Mouse (Mus musculus): ENCODE results near the gene Fmo6.

Fmo6 gene

GRCm38 (mm10) chr1:162914932-162915556 lies 22.3 kb downstream of the Fmo6 start:
- no peak for DNase-seq (ENCODE audit: low read depth, low spot score)

GRCm38 (mm10) chr1:162912085-162912484 lies 25.2 kb downstream of the Fmo6 start:
- no peak for DNase-seq (ENCODE audit: low read depth, low spot score)

GRCm38 (mm10) chr1:162901879-162902278 lies 35.4 kb downstream of the Fmo6 start:
- DNase-seq (ENCODE audit: low read depth, low spot score) = no peak

- no peak for DNase-seq (ENCODE audit: low read depth, low spot score)
Measured at GRCm38 (mm10) chr1:162897838-162898811, 39.2 kb downstream of the Fmo6 start, which contains the start of gene Fmo2. Gene Fmo2 (minus strand): TSS chr1:162898726.

- DNase-seq (ENCODE audit: low read depth, low spot score) = peak; percentile 44
Measured at GRCm38 (mm10) chr1:162895900-162896299, 41.4 kb downstream of the Fmo6 start.

GRCm38 (mm10) chr1:162893014-162893413 lies 44.3 kb downstream of the Fmo6 start:
- DNase-seq (ENCODE audit: low read depth, low spot score) = no peak

GRCm38 (mm10) chr1:162891980-162892451 lies 45.3 kb downstream of the Fmo6 start:
- no peak for DNase-seq (ENCODE audit: low read depth, low spot score)

- DNase-seq (ENCODE audit: low read depth, low spot score) = no peak
Measured at GRCm38 (mm10) chr1:162888646-162889045, 48.7 kb downstream of the Fmo6 start.

- DNase-seq (ENCODE audit: low read depth, low spot score) = no peak
Measured at GRCm38 (mm10) chr1:162887644-162888043, 49.7 kb downstream of the Fmo6 start.

- no peak for DNase-seq (ENCODE audit: low read depth, low spot score)
Measured at GRCm38 (mm10) chr1:162886138-162886816, 51.0 kb downstream of the Fmo6 start.

GRCm38 (mm10) chr1:162882681-162883080 lies 54.6 kb downstream of the Fmo6 start:
- no peak for DNase-seq (ENCODE audit: low read depth, low spot score)

- no peak for DNase-seq (ENCODE audit: low read depth, low spot score)
Measured at GRCm38 (mm10) chr1:162879595-162880369, 57.5 kb downstream of the Fmo6 start.

GRCm38 (mm10) chr1:162875091-162875490 lies 62.2 kb downstream of the Fmo6 start:
- no peak for DNase-seq (ENCODE audit: low read depth, low spot score)

- DNase-seq (ENCODE audit: low read depth, low spot score) = no peak
Measured at GRCm38 (mm10) chr1:162871701-162872311, 65.5 kb downstream of the Fmo6 start.

- no peak for DNase-seq (ENCODE audit: low read depth, low spot score)
Measured at GRCm38 (mm10) chr1:162870978-162871377, 66.3 kb downstream of the Fmo6 start.

- DNase-seq (ENCODE audit: low read depth, low spot score) = no peak
Measured at GRCm38 (mm10) chr1:162867396-162867795, 69.9 kb downstream of the Fmo6 start.
